Mouse (Mus musculus) intestine, embryonic 16.5 days (tissue): ENCODE results near the gene Cdk8. TPM values are rescaled to one million over a fixed set of nuclear protein-coding genes. Genes with fewer than 3 reads are reported as not detected.

Source experiments
- ATAC-seq: fragments of 200-750 bp; cut with Nextera tagmentation; 2 replicates; pipeline ENCODE4 v1.8.0; 2017; ENCODE audit warnings: moderate TSS enrichment, moderate library complexity
- H3K27ac ChIP-seq: fragments of 300-500 bp; sonication (generic); 2 replicates; pipeline ENCODE4 v1.5.1; 2014; ENCODE audit warnings: mild to moderate bottlenecking, low read length
- H3K27me3 ChIP-seq: fragments of 300-500 bp; sonication (generic); replicated peaks from 2 replicates; pipeline ENCODE4 v1.6.1; 2014; ENCODE audit warnings: low read length, control low read depth, mixed read lengths; ENCODE audit not compliant: control insufficient read depth, insufficient read depth
- H3K36me3 ChIP-seq: fragments of 300-500 bp; sonication (generic); 2 replicates; pipeline ENCODE4 v1.6.1; 2014; ENCODE audit warnings: low read length, control low read depth; ENCODE audit not compliant: control insufficient read depth, insufficient read depth
- H3K4me1 ChIP-seq: fragments of 300-500 bp; sonication (generic); 2 replicates; pipeline ENCODE4 v1.6.1; 2014; ENCODE audit warnings: low read length, control low read depth, mixed read lengths; ENCODE audit not compliant: control insufficient read depth, insufficient read depth
- H3K4me2 ChIP-seq: fragments of 300-500 bp; sonication (generic); 2 replicates; pipeline ENCODE4 v1.6.1; 2014; ENCODE audit warnings: low read depth, low read length, control low read depth
- H3K4me3 ChIP-seq: fragments of 300-500 bp; sonication (generic); 2 replicates; pipeline ENCODE4 v1.5.1; 2014; ENCODE audit warnings: mild to moderate bottlenecking, low read length
- H3K9ac ChIP-seq: fragments of 300-500 bp; sonication (generic); 2 replicates; pipeline ENCODE4 v1.6.1; 2014; ENCODE audit warnings: low read depth, low read length
- H3K9me3 ChIP-seq: fragments of 300-500 bp; sonication (generic); 2 replicates; pipeline ENCODE4 v1.6.1; 2016; ENCODE audit warnings: low read length, control low read depth; ENCODE audit not compliant: control insufficient read depth
- WGBS: fragments of 180-500 bp; shearing (Covaris S2); extraction: QIAGEN DNeasy Blood & Tissue Kit; methylation state at CpG from one replicate; pipeline ENCODE4 v1.1.7; 2014; 5-methylcytosine and 5-hydroxymethylcytosine counted together
- polyA plus RNA-seq: library from polyadenylated mRNA; unstranded; fragments of >200 nt; fragmentation: Nextera tagmentation; extraction: Ambion mirVana; gene quantifications from 2 replicates; pipeline ENCODE4 v1.2.1, GENCODE M21; 2015

The Cdk8 gene
- polyA plus RNA-seq, 1 experiment from 2014 or later, result 12.2 TPM

DNA sequence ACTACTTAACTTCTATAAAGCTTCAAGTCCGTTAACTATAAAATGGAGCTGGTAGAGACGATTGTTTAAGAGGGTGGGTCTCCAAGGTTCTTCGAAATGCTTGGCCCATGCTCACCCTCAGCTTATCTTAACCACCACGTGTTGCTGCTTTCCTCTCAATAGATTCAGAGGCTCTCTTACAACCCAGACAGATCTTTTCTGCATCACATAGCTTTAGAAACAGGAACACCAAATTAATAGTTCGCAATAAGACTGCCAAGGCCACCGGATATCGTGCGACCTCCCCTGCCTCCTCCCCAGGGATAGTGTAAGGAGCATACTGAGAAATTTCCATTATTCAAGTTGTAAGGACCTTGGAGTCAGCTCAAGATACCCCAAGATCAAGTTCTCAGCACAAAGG lies 87.4 kb downstream of the Cdk8 start:
- ATAC-seq, result no peak
- H3K4me1 ChIP-seq, result peaks cover 16% of the 10 kb centered on the region
- no peaks in the 10 kb centered on the region for H3K27me3 ChIP-seq
- WGBS, result 76% methylated on average over 8 of the region's 8 CpGs
- no peak overlapping the region for H3K4me3 ChIP-seq
- no peak overlapping the region for H3K4me2 ChIP-seq
- H3K36me3 ChIP-seq, result no peaks in the 10 kb centered on the region
- H3K27ac ChIP-seq, result no peak overlapping the region
- H3K9ac ChIP-seq, result no peak overlapping the region
- no peaks in the 10 kb centered on the region for H3K9me3 ChIP-seq

GRCm38 (mm10) chr5:146328941-146329340 lies 97.9 kb downstream of the Cdk8 start:
- H3K9ac ChIP-seq, result no peak overlapping the region
- H3K4me3 ChIP-seq, result no peak overlapping the region
- peaks cover 4% of the 10 kb centered on the region; the same call in 1 of the 2 replicates for H3K4me1 ChIP-seq
- 41% methylated on average over 10 of the region's 10 CpGs for WGBS
- H3K9me3 ChIP-seq, result no peaks in the 10 kb centered on the region
- no peak for ATAC-seq
- H3K4me2 ChIP-seq, result no peak overlapping the region
- H3K36me3 ChIP-seq, result no peaks in the 10 kb centered on the region
- H3K27me3 ChIP-seq, result no peaks in the 10 kb centered on the region
- no peak overlapping the region for H3K27ac ChIP-seq

- Histone ChIP-seq H3K4me3 (no peak overlapping the region), H3K27me3 (no peaks in the 10 kb centered on the region), H3K36me3 (no peaks in the 10 kb centered on the region), H3K9me3 (no peaks in the 10 kb centered on the region), H3K9ac (no peak overlapping the region), H3K27ac (no peak overlapping the region), H3K4me1 (peaks cover 4% of the 10 kb centered on the region; the same call in 1 of the 2 replicates), H3K4me2 (no peak overlapping the region)
- 87% methylated on average over 5 of the region's 5 CpGs for WGBS
- no peak for ATAC-seq
These were observed 98.5 kb downstream of the Cdk8 start for GRCm38 (mm10) chr5:146329541-146329940.

GRCm38 (mm10) chr5:146330031-146330764 lies 99.2 kb downstream of the Cdk8 start:
- Histone ChIP-seq H3K4me2 (no peak overlapping the region), H3K4me1 (peaks cover 4% of the 10 kb centered on the region; the same call in 1 of the 2 replicates), H3K9ac (no peak overlapping the region), H3K4me3 (no peak overlapping the region), H3K9me3 (no peaks in the 10 kb centered on the region), H3K27ac (no peak overlapping the region), H3K36me3 (no peaks in the 10 kb centered on the region), H3K27me3 (no peaks in the 10 kb centered on the region)
- ATAC-seq, result no peak
- WGBS, result 40% methylated on average over 13 of the region's 13 CpGs

- no peak overlapping the region for H3K4me3 ChIP-seq
- H3K9me3 ChIP-seq, result no peaks in the 10 kb centered on the region
- ATAC-seq, result no peak
- no peak overlapping the region for H3K27ac ChIP-seq
- H3K4me1 ChIP-seq, result no peaks in the 10 kb centered on the region
- WGBS, result 32% methylated on average over 3 of the region's 3 CpGs
- H3K27me3 ChIP-seq, result no peaks in the 10 kb centered on the region
- no peak overlapping the region for H3K4me2 ChIP-seq
- no peaks in the 10 kb centered on the region for H3K36me3 ChIP-seq
- no peak overlapping the region for H3K9ac ChIP-seq
These were observed 99.7 kb downstream of the Cdk8 start for GRCm38 (mm10) chr5:146330765-146331115.

- no peaks in the 10 kb centered on the region for H3K36me3 ChIP-seq
- no peak overlapping the region for H3K9ac ChIP-seq
- no peak overlapping the region for H3K4me2 ChIP-seq
- H3K27ac ChIP-seq, result no peak overlapping the region
- no peaks in the 10 kb centered on the region for H3K27me3 ChIP-seq
- no peaks in the 10 kb centered on the region for H3K9me3 ChIP-seq
- no peak for ATAC-seq
- 79% methylated on average over 11 of the region's 11 CpGs for WGBS
- H3K4me3 ChIP-seq, result no peak overlapping the region
- H3K4me1 ChIP-seq, result no peaks in the 10 kb centered on the region
These were observed 100.1 kb downstream of the Cdk8 start for GRCm38 (mm10) chr5:146331131-146331530.

- Histone ChIP-seq H3K27me3 (no peaks in the 10 kb centered on the region), H3K4me1 (no peaks in the 10 kb centered on the region), H3K4me3 (no peak overlapping the region), H3K36me3 (no peaks in the 10 kb centered on the region), H3K27ac (no peak overlapping the region), H3K4me2 (no peak overlapping the region), H3K9ac (no peak overlapping the region), H3K9me3 (no peaks in the 10 kb centered on the region)
- WGBS, result 65% methylated on average over 7 of the region's 7 CpGs
- ATAC-seq, result no peak
These were observed 101.5 kb downstream of the Cdk8 start for GRCm38 (mm10) chr5:146332541-146332940.

DNA sequence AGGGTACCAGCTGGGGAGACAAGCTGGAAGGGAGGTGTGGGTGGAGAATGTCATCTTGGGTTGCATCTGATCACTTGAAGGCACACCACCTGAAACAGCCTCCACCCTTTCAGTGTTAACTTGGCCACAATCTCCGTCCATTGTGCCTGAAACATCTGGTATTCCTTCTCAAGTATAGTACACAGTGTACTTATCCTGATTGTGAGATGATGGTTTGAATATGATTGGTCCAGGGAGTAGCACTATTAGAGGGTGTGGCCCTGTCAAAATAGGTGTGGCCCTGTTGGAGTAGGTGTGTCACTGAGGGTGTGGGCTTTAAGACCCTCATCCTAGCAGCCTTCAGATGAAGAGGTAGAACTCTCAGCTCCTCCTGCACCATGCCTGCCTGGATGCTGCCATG lies 103.4 kb downstream of the Cdk8 start:
- no peak for ATAC-seq
- 82% methylated on average over 1 of the region's 1 CpGs for WGBS

GRCm38 (mm10) chr5:146338064-146338463 lies 107.0 kb downstream of the Cdk8 start:
- ATAC-seq, result no peak
- WGBS, result 56% methylated on average over 9 of the region's 9 CpGs
- H3K4me3 ChIP-seq, result no peak overlapping the region
- no peaks in the 10 kb centered on the region for H3K27me3 ChIP-seq
- H3K4me1 ChIP-seq, result no peaks in the 10 kb centered on the region
- H3K36me3 ChIP-seq, result no peaks in the 10 kb centered on the region
- no peak overlapping the region for H3K27ac ChIP-seq
- H3K4me2 ChIP-seq, result no peak overlapping the region
- H3K9me3 ChIP-seq, result no peaks in the 10 kb centered on the region
- no peak overlapping the region for H3K9ac ChIP-seq

More for the DNA sequence above, 103.4 kb downstream of the Cdk8 start:
- H3K9ac ChIP-seq, result no peak overlapping the region
- H3K27me3 ChIP-seq, result no peaks in the 10 kb centered on the region
- no peak overlapping the region for H3K4me3 ChIP-seq
- no peak overlapping the region for H3K27ac ChIP-seq
- no peak overlapping the region for H3K4me2 ChIP-seq
- no peaks in the 10 kb centered on the region for H3K4me1 ChIP-seq
- no peaks in the 10 kb centered on the region for H3K36me3 ChIP-seq
- H3K9me3 ChIP-seq, result no peaks in the 10 kb centered on the region

DNA sequence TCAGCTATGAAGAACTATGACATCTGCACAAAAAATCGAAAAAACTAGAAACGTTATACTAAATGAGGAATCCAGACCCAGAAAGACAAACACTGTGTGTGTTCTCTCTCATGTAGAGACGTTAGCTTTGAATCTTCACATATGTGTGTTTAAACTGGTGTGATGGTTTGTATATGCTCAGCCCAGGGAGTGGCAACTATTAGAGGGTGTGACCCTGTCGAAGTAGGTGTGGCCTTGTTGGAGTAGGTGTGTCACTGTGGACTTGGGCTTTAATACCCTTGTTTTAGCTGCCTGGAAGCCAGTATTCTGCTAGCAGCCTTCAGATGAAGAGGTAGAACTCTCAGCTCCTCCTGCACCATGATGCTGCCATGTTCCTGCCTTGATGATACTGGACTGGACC lies 109.0 kb downstream of the Cdk8 start:
- no peak overlapping the region for H3K9ac ChIP-seq
- no peak for ATAC-seq

More for the DNA sequence above, 109.0 kb downstream of the Cdk8 start:
- H3K4me1 ChIP-seq, result no peaks in the 10 kb centered on the region
- no peak overlapping the region for H3K27ac ChIP-seq
- no peak overlapping the region for H3K4me2 ChIP-seq
- 73% methylated on average over 4 of the region's 4 CpGs for WGBS
- H3K4me3 ChIP-seq, result no peak overlapping the region
- no peaks in the 10 kb centered on the region for H3K27me3 ChIP-seq
- H3K36me3 ChIP-seq, result no peaks in the 10 kb centered on the region
- H3K9me3 ChIP-seq, result no peaks in the 10 kb centered on the region
